ENCODE assay signal across 8 mouse cellular contexts in the genomic region with DNA sequence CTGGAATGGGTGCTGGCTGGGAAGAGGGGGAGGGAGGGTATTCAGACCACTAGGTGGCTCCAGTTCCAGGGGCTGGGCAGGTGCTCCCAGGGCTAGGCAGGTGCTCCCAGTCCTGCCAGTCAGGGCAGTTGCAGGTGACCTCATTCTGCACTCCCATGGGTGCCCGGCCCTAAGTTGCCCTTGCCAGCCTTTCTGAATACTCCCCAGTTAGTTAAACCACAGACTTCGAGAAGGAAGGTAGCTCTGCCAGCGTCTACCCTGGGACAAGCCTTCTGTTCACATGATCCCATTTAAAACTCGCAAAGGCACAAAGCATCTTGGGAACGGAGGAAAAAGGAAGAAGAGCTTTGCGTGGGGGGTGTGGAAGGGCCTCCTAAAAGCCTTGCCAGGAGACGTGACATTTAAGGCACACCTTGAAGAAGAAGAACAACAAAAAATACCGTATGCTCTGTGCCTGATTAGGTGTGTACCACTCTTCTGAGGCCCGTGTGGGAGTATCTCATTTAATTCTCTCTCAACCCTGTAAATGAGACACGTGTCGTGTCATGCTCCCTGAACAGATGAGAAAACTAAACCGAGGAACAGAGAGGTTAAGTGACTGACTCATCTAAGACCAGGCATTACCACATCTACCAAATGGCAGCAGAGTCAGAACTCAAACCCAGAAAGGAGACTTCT. TPM values are rescaled to one million over a fixed set of nuclear protein-coding genes. Genes with fewer than 3 reads are reported as not detected.
DNase-seq lines count a peak whose midpoint lies in the region; ATAC-seq lines count a peak whose summit lies in the region.

No protein-coding gene starts in this region.

- ATAC-seq in heart, embryonic 13.5 days (ENCODE audit: extremely low read depth, insufficient number of reproducible peaks, low FRiP score, low TSS enrichment): no peak
- ATAC-seq in neural tube, embryonic 13.5 days (ENCODE audit: low read depth): no peak
- no peak for ATAC-seq in liver, embryonic 12.5 days

- H3K4me3 ChIP-seq in heart, embryonic 13.5 days: peak overlapping the region; percentile 41; the same call in 1 of the 2 replicates
- no peak overlapping the region for H3K4me3 ChIP-seq in neural tube, embryonic 13.5 days
- H3K4me3 ChIP-seq in liver, embryonic 12.5 days: peak overlapping the region; percentile 40; the same call in 1 of the 2 replicates

- peaks cover 69% of the 10 kb centered on the region for H3K27me3 ChIP-seq in heart, embryonic 13.5 days (replicated peaks)
- H3K27me3 ChIP-seq in neural tube, embryonic 13.5 days: peaks cover 71% of the 10 kb centered on the region
- H3K27me3 ChIP-seq in liver, embryonic 12.5 days (replicated peaks): peaks cover 88% of the 10 kb centered on the region

- intact Hi-C loops in heart, postnatal 25 days (cut with DNase I): no loop called here

- no peaks in the 10 kb centered on the region for H3K9me3 ChIP-seq in heart, embryonic 13.5 days
- H3K9me3 ChIP-seq in neural tube, embryonic 13.5 days: no peaks in the 10 kb centered on the region
- H3K9me3 ChIP-seq in liver, embryonic 12.5 days (replicated peaks): no peaks in the 10 kb centered on the region

- H3K36me3 ChIP-seq in heart, embryonic 13.5 days: no peaks in the 10 kb centered on the region
- no peaks in the 10 kb centered on the region for H3K36me3 ChIP-seq in neural tube, embryonic 13.5 days
- no peaks in the 10 kb centered on the region for H3K36me3 ChIP-seq in liver, embryonic 12.5 days

- H3K4me2 ChIP-seq in heart, embryonic 13.5 days: peak overlapping the region; percentile 70
- peak overlapping the region; percentile 46; the same call in 1 of the 2 replicates for H3K4me2 ChIP-seq in neural tube, embryonic 13.5 days
- H3K4me2 ChIP-seq in liver, embryonic 12.5 days: peak overlapping the region; percentile 74

- H3K27ac ChIP-seq in heart, embryonic 13.5 days (replicated peaks): no peak overlapping the region
- no peak overlapping the region for H3K27ac ChIP-seq in neural tube, embryonic 13.5 days (replicated peaks)
- no peak overlapping the region for H3K27ac ChIP-seq in liver, embryonic 12.5 days

- WGBS in heart, embryonic 13.5 days: 22% methylated on average over 12 of the region's 12 CpGs
- WGBS in neural tube, embryonic 13.5 days: 46% methylated on average over 12 of the region's 12 CpGs
- WGBS in liver, embryonic 12.5 days (ENCODE audit: insufficient replicate concordance): 18% methylated on average over 12 of the region's 12 CpGs

- no peak for DNase-seq in heart, postnatal 25 days (ENCODE audit: low spot score)
- DNase-seq in neural tube, embryonic 10.5 days (ENCODE audit: extremely low spot score, low spot score): no peak
- DNase-seq in thymus, postnatal 36 days: peak; percentile 53 to 62
- no peak for DNase-seq in lung, postnatal 36 days
- DNase-seq in adrenal gland, postnatal 4 days (ENCODE audit: low spot score in 2 of 2): no peak

- H3K4me1 ChIP-seq in heart, embryonic 13.5 days: peaks cover 32% of the 10 kb centered on the region
- H3K4me1 ChIP-seq in neural tube, embryonic 13.5 days (replicated peaks): peaks cover 11% of the 10 kb centered on the region
- H3K4me1 ChIP-seq in liver, embryonic 12.5 days: peaks cover 33% of the 10 kb centered on the region

- H3K9ac ChIP-seq in heart, embryonic 13.5 days: no peak overlapping the region; the same call in 1 of the 2 replicates
- H3K9ac ChIP-seq in neural tube, embryonic 13.5 days: no peak overlapping the region
- no peak overlapping the region for H3K9ac ChIP-seq in liver, embryonic 12.5 days

RNA-seq across cellular contexts. Expression of gene Rasal1, which starts 0.7 kb away (rescaled TPM):
- polyA plus RNA-seq in heart, embryonic 13.5 days (2015; fragmentation: Nextera tagmentation; extraction: Ambion mirVana): 0.13 and 0.37 TPM in 2 replicates
- not detected for total RNA-seq in heart, postnatal 25 days (2021)
- polyA plus RNA-seq in neural tube, embryonic 13.5 days (2015; fragmentation: Nextera tagmentation; extraction: Ambion mirVana): 0.31 TPM in 1 of 2 replicates, not detected in the other
- polyA plus RNA-seq in liver, embryonic 12.5 days (2016; fragmentation: Nextera tagmentation; extraction: Ambion mirVana): 0.19 and 0.20 TPM in 2 replicates
- total RNA-seq in adrenal gland, postnatal 4 days (2021): 10 to 100 TPM; 10.7 to 15.8 TPM

RNA-seq across cellular contexts. Expression of gene Cfap73, which starts 13.9 kb away (rescaled TPM):
- not detected in 2 replicates for polyA plus RNA-seq in heart, embryonic 13.5 days (2015; fragmentation: Nextera tagmentation; extraction: Ambion mirVana)
- total RNA-seq in heart, postnatal 25 days (2021): not detected
- polyA plus RNA-seq in neural tube, embryonic 13.5 days (2015; fragmentation: Nextera tagmentation; extraction: Ambion mirVana): not detected in 2 replicates
- polyA plus RNA-seq in liver, embryonic 12.5 days (2016; fragmentation: Nextera tagmentation; extraction: Ambion mirVana): not detected in 2 replicates
- total RNA-seq in adrenal gland, postnatal 4 days (2021): under 1 TPM; 0.56 to 0.78 TPM

RNA-seq across cellular contexts. Expression of gene Ddx54, which starts 35.4 kb away (rescaled TPM):
- 29.6 and 29.7 TPM in 2 replicates for polyA plus RNA-seq in heart, embryonic 13.5 days (2015; fragmentation: Nextera tagmentation; extraction: Ambion mirVana)
- total RNA-seq in heart, postnatal 25 days (2021): 10 to 100 TPM; 20.1 to 21.4 TPM
- polyA plus RNA-seq in neural tube, embryonic 13.5 days (2015; fragmentation: Nextera tagmentation; extraction: Ambion mirVana): 44.6 and 45.7 TPM in 2 replicates
- polyA plus RNA-seq in liver, embryonic 12.5 days (2016; fragmentation: Nextera tagmentation; extraction: Ambion mirVana): 35.0 and 36.3 TPM in 2 replicates
- 10 to 100 TPM; 47.6 to 51.4 TPM for total RNA-seq in adrenal gland, postnatal 4 days (2021)

RNA-seq across cellular contexts. Expression of gene Rita1, which starts 35.6 kb away (rescaled TPM):
- 9.6 and 10.4 TPM in 2 replicates for polyA plus RNA-seq in heart, embryonic 13.5 days (2015; fragmentation: Nextera tagmentation; extraction: Ambion mirVana)
- 10 to 100 TPM; 15.4 to 18.7 TPM for total RNA-seq in heart, postnatal 25 days (2021)
- polyA plus RNA-seq in neural tube, embryonic 13.5 days (2015; fragmentation: Nextera tagmentation; extraction: Ambion mirVana): 19.9 and 25.1 TPM in 2 replicates
- 7.3 and 8.4 TPM in 2 replicates for polyA plus RNA-seq in liver, embryonic 12.5 days (2016; fragmentation: Nextera tagmentation; extraction: Ambion mirVana)
- total RNA-seq in adrenal gland, postnatal 4 days (2021): 10 to 100 TPM; 11.8 to 13.5 TPM

RNA-seq across cellular contexts. Expression of gene Iqcd, which starts 59.1 kb away (rescaled TPM):
- 0.27 and 0.44 TPM in 2 replicates for polyA plus RNA-seq in heart, embryonic 13.5 days (2015; fragmentation: Nextera tagmentation; extraction: Ambion mirVana)
- total RNA-seq in heart, postnatal 25 days (2021): not detected
- 0.94 and 1.0 TPM in 2 replicates for polyA plus RNA-seq in neural tube, embryonic 13.5 days (2015; fragmentation: Nextera tagmentation; extraction: Ambion mirVana)
- 2.0 and 2.1 TPM in 2 replicates for polyA plus RNA-seq in liver, embryonic 12.5 days (2016; fragmentation: Nextera tagmentation; extraction: Ambion mirVana)
- 1 to 10 TPM; 1.2 to 1.5 TPM for total RNA-seq in adrenal gland, postnatal 4 days (2021)

Comparison
In these comparisons a context has a peak if more than half of its experiments do, and no peak if none do; other contexts are left out.
1. DNase-seq: peak in thymus, postnatal 36 days (2 of 2); none in heart, postnatal 25 days (single experiment), neural tube, embryonic 10.5 days (single experiment), lung, postnatal 36 days (single experiment) and adrenal gland, postnatal 4 days (0 of 2).
2. Peak in every context shown above with its lines, with median percentiles within 50 percentile points of each other: H3K4me2 ChIP-seq.